Mouse (Mus musculus): ENCODE data around the gene Tfap2c. TPM values are rescaled to one million over a fixed set of nuclear protein-coding genes. Genes with fewer than 3 reads are reported as not detected.

Tfap2c gene
- polyA plus RNA-seq (2014; fragmentation: Illumina TruSeq; extraction: RNeasy Lipid Tissue Mini Kit (QIAGEN cat#74804); ENCODE audit: low read depth, low replicate concordance) = not detected

GRCm38 (mm10) chr2:172549371-172550155 is at the start of gene Tfap2c:
Gene Tfap2c (plus strand): TSS chr2:172549593.

Other genes with a start within 250 kb of the Tfap2c start
- 7.6 TPM for gene Fam210b, start 204.0 kb upstream of the Tfap2c start, polyA plus RNA-seq (2014; fragmentation: Illumina TruSeq; extraction: RNeasy Lipid Tissue Mini Kit (QIAGEN cat#74804); ENCODE audit: low read depth, low replicate concordance)
- 0.63 TPM for gene Aurka, start 179.1 kb upstream of the Tfap2c start, polyA plus RNA-seq (2014; fragmentation: Illumina TruSeq; extraction: RNeasy Lipid Tissue Mini Kit (QIAGEN cat#74804); ENCODE audit: low read depth, low replicate concordance)
- 14.0 TPM for gene Cstf1, start 178.9 kb upstream of the Tfap2c start, polyA plus RNA-seq (2014; fragmentation: Illumina TruSeq; extraction: RNeasy Lipid Tissue Mini Kit (QIAGEN cat#74804); ENCODE audit: low read depth, low replicate concordance)
- 0.42 TPM for gene Cass4, start 155.8 kb upstream of the Tfap2c start, polyA plus RNA-seq (2014; fragmentation: Illumina TruSeq; extraction: RNeasy Lipid Tissue Mini Kit (QIAGEN cat#74804); ENCODE audit: low read depth, low replicate concordance)
- gene Rtf2, start 109.0 kb upstream of the Tfap2c start, polyA plus RNA-seq (2014; fragmentation: Illumina TruSeq; extraction: RNeasy Lipid Tissue Mini Kit (QIAGEN cat#74804); ENCODE audit: low read depth, low replicate concordance) = 33.4 TPM
- gene Gcnt7, start 91.0 kb upstream of the Tfap2c start, polyA plus RNA-seq (2014; fragmentation: Illumina TruSeq; extraction: RNeasy Lipid Tissue Mini Kit (QIAGEN cat#74804); ENCODE audit: low read depth, low replicate concordance) = not detected
- not detected for gene Fam209, start 77.1 kb upstream of the Tfap2c start, polyA plus RNA-seq (2014; fragmentation: Illumina TruSeq; extraction: RNeasy Lipid Tissue Mini Kit (QIAGEN cat#74804); ENCODE audit: low read depth, low replicate concordance)

Data from heart, adult 10 weeks (tissue).